Mouse (Mus musculus): ENCODE results near the gene Mdc1.

- TF ChIP-seq CTCF (IDR thresholded peaks at IDR 0.05) (no peak), EP300 (IDR thresholded peaks at IDR 0.05) (no peak)
Observed at GRCm38 (mm10) chr17:35800905-35801304, 40.4 kb upstream of the Mdc1 start.

Measured in lung, postnatal 0 days (tissue).